Mouse (Mus musculus) layer of hippocampus, adult 2 months (tissue): ENCODE results near the gene Pitpnm2. TPM values are rescaled to one million over a fixed set of nuclear protein-coding genes. Genes with fewer than 3 reads are reported as not detected.
"Not testable (repeated sequence)": the region's sequence is repeated elsewhere in the genome, so short reads cannot be mapped to it uniquely, and the experiment has no call there.

Source experiments
- DNase-seq, 2 experiments: peaks; one replicate each; pipeline ENCODE4 v3.0.0; 2022; ENCODE audit warnings: low spot score in 2 of 2
- H3K27ac ChIP-seq: fragments of 200-600 bp; 2 replicates; pipeline ENCODE4 v1.8.1; 2022
- H3K4me3 ChIP-seq: fragments of 200-600 bp; 2 replicates; pipeline ENCODE4 v1.8.1; 2022; ENCODE audit warnings: mild to moderate bottlenecking
- CTCF ChIP-seq: fragments of 200-600 bp; conservative IDR thresholded peaks from 2 replicates; pipeline ENCODE4 v1.8.1; 2022; ENCODE audit warnings: antibody characterized with exemption, mild to moderate bottlenecking, moderate library complexity
- total RNA-seq, 2 experiments: library from RNA; stranded (reverse); gene quantifications; 2 replicates each; pipeline ENCODE4 v1.2.3; 2021

Gene Pitpnm2
- total RNA-seq, 2 experiments from 2014 or later = 379 to 394 TPM

- H3K27ac ChIP-seq = peak overlapping the region; percentile 98
- DNase-seq = no peak
- TF ChIP-seq CTCF = no peak
- H3K4me3 ChIP-seq = no peak overlapping the region
Measured at GRCm38 (mm10) chr5:124224321-124225092, 25.1 kb downstream of the Pitpnm2 start.

DNA sequence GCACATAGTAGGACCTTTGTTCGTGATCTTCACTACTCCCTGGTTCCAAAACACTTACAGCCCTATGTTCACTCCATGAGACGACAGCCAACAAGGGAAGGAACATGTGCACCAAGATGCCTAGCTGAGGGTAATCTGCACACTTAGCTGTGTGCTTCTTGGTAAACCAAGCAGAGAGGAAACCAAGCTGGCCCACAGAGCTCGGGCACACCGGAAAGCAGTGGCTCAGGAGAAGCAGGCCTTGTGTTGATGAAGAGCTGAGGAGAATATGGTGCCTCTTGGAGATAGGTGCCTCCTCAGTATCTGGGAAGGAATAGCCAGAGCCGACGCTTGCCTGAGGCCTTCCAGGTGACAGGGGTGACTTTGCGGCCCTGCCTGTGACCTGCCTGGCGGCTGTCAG, 26.0 kb downstream of the Pitpnm2 start:
- Histone ChIP-seq H3K4me3 (no peak overlapping the region), H3K27ac (peak overlapping the region; percentile 98)
- no peak for DNase-seq
- no peak for TF ChIP-seq CTCF

DNA sequence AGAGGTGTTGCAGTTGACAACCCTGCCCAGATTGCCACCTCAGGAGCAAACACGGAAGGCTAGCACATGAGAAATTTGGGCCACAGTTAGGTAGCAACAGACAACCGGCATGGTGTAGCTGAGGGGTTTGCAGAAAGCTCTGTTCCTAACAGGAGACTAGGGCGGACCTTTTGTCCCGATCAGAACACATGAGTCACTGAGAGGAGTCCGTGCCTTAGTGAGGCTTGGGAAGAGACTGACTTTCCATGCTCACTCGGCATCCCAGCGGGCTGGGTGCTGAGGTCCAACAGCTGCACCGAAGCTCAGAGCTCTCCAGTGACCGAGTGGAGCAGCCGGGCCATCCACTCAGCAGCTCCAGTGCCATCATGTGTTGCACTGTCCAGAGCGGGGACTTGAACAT, 26.9 kb downstream of the Pitpnm2 start:
- no peak for TF ChIP-seq CTCF
- H3K4me3 ChIP-seq = no peak overlapping the region
- H3K27ac ChIP-seq = peak overlapping the region; percentile 98
- no peak for DNase-seq

GRCm38 (mm10) chr5:124221736-124222040, 27.9 kb downstream of the Pitpnm2 start:
- H3K4me3 ChIP-seq = no peak overlapping the region; the same call in 1 of the 2 replicates
- peak overlapping the region; percentile 98 for H3K27ac ChIP-seq
- DNase-seq = no peak
- no peak for TF ChIP-seq CTCF

- peak; percentile 39 for TF ChIP-seq CTCF
- Histone ChIP-seq H3K27ac (peak overlapping the region; percentile 98), H3K4me3 (no peak overlapping the region; the same call in 1 of the 2 replicates)
- peak; percentile 81 to 95 for DNase-seq
Measured at GRCm38 (mm10) chr5:124221037-124221735, 28.4 kb downstream of the Pitpnm2 start.

- no peak overlapping the region for H3K4me3 ChIP-seq
- DNase-seq = no peak
- TF ChIP-seq CTCF = no peak
- H3K27ac ChIP-seq = peak overlapping the region; percentile 98
Measured at GRCm38 (mm10) chr5:124220551-124220950, 29.0 kb downstream of the Pitpnm2 start.

DNA sequence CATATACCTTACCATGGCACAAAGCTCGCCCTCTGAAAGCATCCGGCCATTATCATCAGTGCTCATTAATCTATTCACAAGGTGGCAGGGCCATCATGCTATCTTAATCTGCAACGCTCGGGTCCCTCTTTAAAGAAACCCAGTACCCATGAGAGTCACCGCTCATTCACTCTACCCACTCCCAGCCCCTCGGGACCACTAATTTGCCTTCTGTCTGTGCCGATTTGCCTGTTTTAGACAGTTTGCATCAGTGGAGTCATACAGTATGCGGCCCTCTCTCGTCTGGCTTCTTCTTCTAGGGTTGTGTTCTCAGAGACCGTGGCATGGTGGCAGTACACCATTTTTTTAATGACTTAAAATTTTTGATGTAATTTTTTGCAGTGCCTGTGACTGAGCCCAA, 30.1 kb downstream of the Pitpnm2 start:
- peak overlapping the region; percentile 98 for H3K27ac ChIP-seq
- TF ChIP-seq CTCF = no peak
- DNase-seq = no peak
- H3K4me3 ChIP-seq = no peak overlapping the region

GRCm38 (mm10) chr5:124218986-124219385, 30.6 kb downstream of the Pitpnm2 start:
- no peak for DNase-seq
- TF ChIP-seq CTCF = no peak; the same call in 1 of the 2 replicates
- H3K4me3 ChIP-seq = no peak overlapping the region; the same call in 1 of the 2 replicates
- H3K27ac ChIP-seq = peak overlapping the region; percentile 98

GRCm38 (mm10) chr5:124217566-124218249, 31.9 kb downstream of the Pitpnm2 start:
- TF ChIP-seq CTCF = no peak
- Histone ChIP-seq H3K4me3 (peak overlapping the region; percentile 9; the same call in 1 of the 2 replicates), H3K27ac (peak overlapping the region; percentile 98)
- peak; percentile 52 to 60 for DNase-seq

DNA sequence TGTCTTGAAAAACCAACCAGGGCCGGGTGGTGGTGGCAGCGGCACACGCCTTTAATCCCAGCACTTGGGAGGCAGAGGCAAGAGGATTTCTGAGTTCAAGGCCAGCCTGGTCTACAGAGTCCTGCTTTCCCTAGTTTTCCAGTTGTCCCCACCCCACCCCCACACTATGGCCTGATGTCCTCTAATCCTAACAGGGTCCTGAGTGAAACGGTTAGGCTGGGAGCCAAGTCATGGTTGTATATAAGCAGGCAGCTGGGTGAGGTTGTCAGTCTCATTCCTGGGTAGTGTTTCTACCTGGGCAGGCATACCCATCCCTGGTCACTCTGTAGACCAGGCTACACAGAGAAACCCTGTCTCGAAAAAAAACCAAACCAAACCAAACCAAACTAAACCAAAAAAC, 32.5 kb downstream of the Pitpnm2 start:
- H3K4me3 ChIP-seq, DNase-seq: not testable (repeated sequence)
- H3K27ac ChIP-seq = peak overlapping the region; percentile 98

DNA sequence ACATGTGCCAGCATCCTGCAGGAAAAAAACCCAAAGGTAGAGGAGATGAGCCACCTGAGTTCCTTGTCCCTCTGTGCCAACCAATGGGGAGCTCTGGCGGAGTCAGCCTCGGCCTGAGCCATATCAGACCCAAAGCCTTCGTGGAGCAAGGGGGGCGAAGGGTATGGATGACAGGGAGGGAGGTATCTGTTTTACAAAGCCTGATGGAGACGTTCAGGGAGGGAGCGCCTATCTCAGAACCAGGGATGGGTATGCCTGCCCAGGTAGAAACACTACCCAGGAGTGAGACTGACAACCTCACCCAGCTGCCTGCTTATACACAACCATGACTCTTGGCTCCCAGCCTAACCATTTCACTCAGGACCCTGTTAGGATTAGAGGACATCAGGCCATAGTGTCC, 33.2 kb downstream of the Pitpnm2 start:
- no peak for TF ChIP-seq CTCF
- peak overlapping the region; percentile 98 for H3K27ac ChIP-seq
- DNase-seq = no peak
- H3K4me3 ChIP-seq = no peak overlapping the region

DNA sequence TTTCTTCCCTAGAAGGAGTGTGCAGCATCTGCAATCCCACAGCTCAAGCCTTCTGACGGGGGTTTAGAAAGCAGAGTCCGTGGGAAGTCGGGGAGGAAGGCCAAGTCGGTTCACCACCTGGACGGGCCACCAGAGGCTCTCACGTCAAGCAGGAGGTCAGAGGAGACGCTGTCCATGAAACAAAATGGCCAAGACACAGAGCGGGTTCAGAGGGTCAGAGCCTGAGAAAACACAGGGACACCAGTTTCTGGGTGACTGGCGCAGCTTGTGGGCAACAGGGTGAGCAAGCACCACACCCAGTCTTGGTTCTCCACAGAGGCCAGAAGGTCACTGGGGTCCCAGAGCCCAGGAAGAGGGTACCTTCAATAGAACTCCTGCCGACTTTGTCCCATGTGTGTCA, 33.9 kb downstream of the Pitpnm2 start:
- peak overlapping the region; percentile 98 for H3K27ac ChIP-seq
- H3K4me3 ChIP-seq = no peak overlapping the region
- DNase-seq = no peak
- TF ChIP-seq CTCF = no peak

DNA sequence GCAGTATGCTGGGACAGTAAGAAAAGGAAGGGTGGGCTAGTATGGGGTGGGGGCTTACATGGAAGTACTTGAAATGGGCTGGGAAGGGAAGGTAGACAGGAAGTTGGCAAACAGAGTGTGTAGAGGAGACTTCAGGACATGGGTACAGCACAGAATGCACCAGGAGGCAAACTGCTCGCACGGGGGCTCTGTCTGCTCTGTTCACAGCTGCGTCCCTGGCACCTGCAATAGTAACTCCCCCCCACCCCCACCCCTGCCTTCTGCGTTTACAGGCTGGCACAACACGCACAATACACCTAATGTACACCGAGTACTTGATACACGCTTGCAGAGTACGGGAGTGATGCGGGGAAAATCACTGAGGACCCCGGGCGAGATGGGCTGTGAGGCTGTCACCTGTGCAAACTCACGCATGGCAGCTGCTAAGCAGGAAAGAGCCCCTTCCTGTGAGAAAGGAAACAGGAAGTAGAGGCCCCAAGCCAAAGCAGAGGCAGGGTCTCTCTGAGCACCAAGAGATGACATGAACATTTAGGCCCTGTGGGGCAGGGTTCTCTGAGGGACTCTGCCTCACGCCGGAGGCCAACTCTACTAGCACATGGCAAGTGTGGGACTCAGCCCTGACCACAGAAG, 34.9 kb downstream of the Pitpnm2 start:
- Histone ChIP-seq H3K27ac (peak overlapping the region; percentile 98), H3K4me3 (no peak overlapping the region)
- no peak for DNase-seq
- TF ChIP-seq CTCF = no peak
